In genomic region chr11:95957407-95957806, GRCm38 (mm10) we compare ENCODE assay signal across 21 mouse cellular contexts. TPM values are rescaled to one million over a fixed set of nuclear protein-coding genes. Genes with fewer than 3 reads are reported as not detected.
DNase-seq lines count a peak whose midpoint lies in the region; ATAC-seq and TF ChIP-seq lines count a peak whose summit lies in the region.
"Had no signal": no experiment of that assay in that cellular context is flagged by ENCODE, and none has a peak within 500 bp of the region (broad histone marks: within the 10 kb centered on the region; RNA-seq: fewer than 3 reads in every experiment).

No protein-coding gene starts in this region.

- WGBS in hindbrain, embryonic 15.5 days = 68% methylated on average over 7 of the region's 7 CpGs
- WGBS in hindbrain, embryonic 14.5 days = 61% methylated on average over 7 of the region's 7 CpGs
- WGBS in lung, embryonic 16.5 days = 57% methylated on average over 7 of the region's 7 CpGs
- whole genome bisulfite sequencing in neural tube, embryonic 14.5 days = 77% methylated on average over 7 of the region's 7 CpGs

- no peaks in the 10 kb centered on the region for H3K4me1 ChIP-seq in hindbrain, embryonic 15.5 days (replicated peaks)
- no peaks in the 10 kb centered on the region for H3K4me1 ChIP-seq in hindbrain, embryonic 14.5 days (replicated peaks; ENCODE audit: control insufficient read depth, insufficient read depth, low read length)
- peaks cover 3% of the 10 kb centered on the region; the same call in 1 of the 2 replicates for H3K4me1 ChIP-seq in lung, embryonic 16.5 days (replicated peaks; ENCODE audit: control insufficient read depth, insufficient read depth, low read length)
- H3K4me1 ChIP-seq in neural tube, embryonic 14.5 days (ENCODE audit: control insufficient read depth, insufficient read depth, low read length) = no peaks in the 10 kb centered on the region
- H3K4me1 ChIP-seq: liver, embryonic 13.5 days had no signal

- H3K27me3 ChIP-seq in hindbrain, embryonic 15.5 days = no peaks in the 10 kb centered on the region
- H3K27me3 ChIP-seq in hindbrain, embryonic 14.5 days (ENCODE audit: control insufficient read depth, insufficient read depth, low read length) = no peaks in the 10 kb centered on the region
- H3K27me3 ChIP-seq in lung, embryonic 16.5 days (ENCODE audit: control insufficient read depth, insufficient read depth, low read depth, low read length) = no peaks in the 10 kb centered on the region
- H3K27me3 ChIP-seq in neural tube, embryonic 14.5 days (ENCODE audit: control insufficient read depth, insufficient read depth, low read length) = no peaks in the 10 kb centered on the region
- H3K27me3 ChIP-seq: liver, embryonic 13.5 days had no signal

- peak overlapping the region; percentile 29; the same call in 1 of the 2 replicates for H3K4me2 ChIP-seq in hindbrain, embryonic 15.5 days
- H3K4me2 ChIP-seq in hindbrain, embryonic 14.5 days (replicated peaks) = no peak overlapping the region
- peak overlapping the region; percentile 34; the same call in 1 of the 2 replicates for H3K4me2 ChIP-seq in lung, embryonic 16.5 days (ENCODE audit: low read depth, low read length)
- no peak overlapping the region for H3K4me2 ChIP-seq in neural tube, embryonic 14.5 days (ENCODE audit: low read depth, low read length)
- H3K4me2 ChIP-seq: liver, embryonic 13.5 days had no signal

- no peak for ATAC-seq in hindbrain, embryonic 15.5 days (ENCODE audit: low FRiP score, low read depth)
- ATAC-seq in hindbrain, embryonic 14.5 days (ENCODE audit: low FRiP score) = no peak
- ATAC-seq in lung, embryonic 16.5 days (ENCODE audit: low read depth) = no peak
- no peak for ATAC-seq in neural tube, embryonic 14.5 days (ENCODE audit: low read depth)
- ATAC-seq: forebrain, embryonic 16.5 days had no signal

- no peak overlapping the region for H3K27ac ChIP-seq in hindbrain, embryonic 15.5 days (replicated peaks)
- H3K27ac ChIP-seq in hindbrain, embryonic 14.5 days = no peak overlapping the region
- no peak overlapping the region for H3K27ac ChIP-seq in lung, embryonic 16.5 days (ENCODE audit: low read length)
- H3K27ac ChIP-seq in neural tube, embryonic 14.5 days (ENCODE audit: low read depth, low read length) = no peak overlapping the region
- H3K27ac ChIP-seq: liver, embryonic 13.5 days had no signal

- H3K36me3 ChIP-seq in hindbrain, embryonic 15.5 days = no peaks in the 10 kb centered on the region
- 0 out of 2 replicates have a peak, but pooled peaks cover 4% of the 10 kb centered on the region for H3K36me3 ChIP-seq in hindbrain, embryonic 14.5 days (replicated peaks; ENCODE audit: control insufficient read depth, insufficient read depth)
- H3K36me3 ChIP-seq in lung, embryonic 16.5 days (ENCODE audit: control insufficient read depth, insufficient read depth, low read length) = peaks cover 10% of the 10 kb centered on the region
- 0 out of 2 replicates have a peak, but pooled peaks cover 4% of the 10 kb centered on the region for H3K36me3 ChIP-seq in neural tube, embryonic 14.5 days (ENCODE audit: control insufficient read depth, insufficient read depth, low read length)

- H3K4me3 ChIP-seq in hindbrain, embryonic 15.5 days = 0 out of 2 replicates have a peak overlapping the region, but pooled peaks have one; percentile 3
- no peak overlapping the region for H3K4me3 ChIP-seq in hindbrain, embryonic 14.5 days (replicated peaks; ENCODE audit: low read length)
- H3K4me3 ChIP-seq in lung, embryonic 16.5 days (ENCODE audit: low read length) = peak overlapping the region; percentile 19; the same call in 1 of the 2 replicates
- no peak overlapping the region for H3K4me3 ChIP-seq in neural tube, embryonic 14.5 days (ENCODE audit: low read depth, low read length)
- H3K4me3 ChIP-seq: liver, embryonic 13.5 days had no signal

- DNase-seq in hindbrain, embryonic 14.5 days (ENCODE audit: low spot score) = no peak
- no peak for DNase-seq in lung, postnatal 14 days
- peak; percentile 25 for DNase-seq in brain, embryonic 14.5 days (ENCODE audit: low read depth)
- DNase-seq in heart, adult 8-10 months (ENCODE audit: low spot score) = no peak
- DNase-seq in spleen, adult 18-20 months = no peak
- DNase-seq: adrenal gland, adult 8-10 months; B cell, adult 2 months; cerebellum, adult 8-10 months; heart, adult 18-20 months; heart, postnatal 10 days; kidney, adult 11 months; kidney, postnatal 36 days; liver, embryonic 13.5 days; right cerebral cortex, postnatal 14 days; thymus, adult 2 months had no signal

- no peaks in the 10 kb centered on the region for H3K9me3 ChIP-seq in hindbrain, embryonic 15.5 days
- no peaks in the 10 kb centered on the region for H3K9me3 ChIP-seq in hindbrain, embryonic 14.5 days (ENCODE audit: control insufficient read depth, low read length)
- H3K9me3 ChIP-seq in lung, embryonic 16.5 days (ENCODE audit: control insufficient read depth, low read length) = no peaks in the 10 kb centered on the region
- H3K9me3 ChIP-seq in neural tube, embryonic 14.5 days (ENCODE audit: control insufficient read depth, low read length) = no peaks in the 10 kb centered on the region
- H3K9me3 ChIP-seq: liver, embryonic 13.5 days had no signal

- no peak overlapping the region for H3K9ac ChIP-seq in hindbrain, embryonic 15.5 days
- H3K9ac ChIP-seq in hindbrain, embryonic 14.5 days = no peak overlapping the region
- peak overlapping the region; percentile 47; the same call in 1 of the 2 replicates for H3K9ac ChIP-seq in lung, embryonic 16.5 days (ENCODE audit: low read length)
- H3K9ac ChIP-seq in neural tube, embryonic 14.5 days (replicated peaks; ENCODE audit: low read depth, low read length) = 0 out of 2 replicates have a peak overlapping the region, but pooled peaks have one; percentile 1
- H3K9ac ChIP-seq: liver, embryonic 13.5 days had no signal

- no peak for TF ChIP-seq POLR2A in brain, embryonic 14.5 days (IDR thresholded peaks at IDR 0.05; ENCODE audit: borderline replicate concordance, extremely low read depth, insufficient read depth, insufficient read length, poor library complexity, severe bottlenecking)

- no peak for TF ChIP-seq CTCF in brain, embryonic 14.5 days (IDR thresholded peaks at IDR 0.05; ENCODE audit: borderline replicate concordance, extremely low read depth, insufficient read depth, insufficient read length)

RNA-seq across cellular contexts. Expression of gene B4galnt2, which starts 42.7 kb away (rescaled TPM):
- polyA plus RNA-seq in hindbrain, embryonic 15.5 days (2015; fragmentation: Nextera tagmentation; extraction: Ambion mirVana) = 0.09 TPM in 1 of 2 replicates, not detected in the other
- not detected in 2 replicates for polyA plus RNA-seq in hindbrain, embryonic 14.5 days (2014; fragmentation: Nextera tagmentation; extraction: Ambion mirVana)
- polyA plus RNA-seq in lung, embryonic 16.5 days (2015; fragmentation: Nextera tagmentation; extraction: Ambion mirVana) = 0.16 and 0.50 TPM in 2 replicates
- polyA plus RNA-seq in brain, embryonic 14.5 days (2012; rRNA removed) = 0.06 TPM in 1 of 2 replicates, not detected in the other
- polyA plus RNA-seq in neural tube, embryonic 14.5 days (2014; fragmentation: Nextera tagmentation; extraction: Ambion mirVana) = not detected in 2 replicates
- total RNA-seq in heart, adult 8-10 months (2022) = not detected
- total RNA-seq: adrenal gland, adult 8-10 months; gastrocnemius, adult 8-10 months; heart, adult 18-20 months; heart, postnatal 10 days had no signal
- polyA plus RNA-seq: forebrain, embryonic 16.5 days; limb, embryonic 11.5 days; thymus, adult 2 months had no signal

RNA-seq across cellular contexts. Expression of gene Igf2bp1, which starts 48.3 kb away (rescaled TPM):
- polyA plus RNA-seq in hindbrain, embryonic 15.5 days (2015; fragmentation: Nextera tagmentation; extraction: Ambion mirVana) = 11.8 and 14.2 TPM in 2 replicates
- 6.5 and 7.0 TPM in 2 replicates for polyA plus RNA-seq in hindbrain, embryonic 14.5 days (2014; fragmentation: Nextera tagmentation; extraction: Ambion mirVana)
- polyA plus RNA-seq in lung, embryonic 16.5 days (2015; fragmentation: Nextera tagmentation; extraction: Ambion mirVana) = 31.0 and 36.2 TPM in 2 replicates
- 11.9 and 13.4 TPM in 2 replicates for polyA plus RNA-seq in brain, embryonic 14.5 days (2012; rRNA removed)
- 3.0 and 5.9 TPM in 2 replicates for polyA plus RNA-seq in neural tube, embryonic 14.5 days (2014; fragmentation: Nextera tagmentation; extraction: Ambion mirVana)
- under 1 TPM in 2 of 4 experiments, not detected in 2; 0.03 TPM for total RNA-seq in heart, adult 8-10 months (2022)
- total RNA-seq: gastrocnemius, adult 8-10 months had no signal

Comparison
In these comparisons a context has a peak if more than half of its experiments do, and no peak if none do; other contexts are left out.
1. H3K4me2 ChIP-seq: peak in hindbrain, embryonic 15.5 days (single experiment) and lung, embryonic 16.5 days (single experiment); none in hindbrain, embryonic 14.5 days (single experiment) and neural tube, embryonic 14.5 days (single experiment).
2. H3K4me3 ChIP-seq: peak in hindbrain, embryonic 15.5 days (single experiment) and lung, embryonic 16.5 days (single experiment); none in hindbrain, embryonic 14.5 days (single experiment) and neural tube, embryonic 14.5 days (single experiment).
3. H3K9ac ChIP-seq: peak in lung, embryonic 16.5 days (single experiment) and neural tube, embryonic 14.5 days (single experiment); none in hindbrain, embryonic 15.5 days (single experiment) and hindbrain, embryonic 14.5 days (single experiment).